8 mouse cellular contexts compared by ENCODE assay signal in the genomic region with DNA sequence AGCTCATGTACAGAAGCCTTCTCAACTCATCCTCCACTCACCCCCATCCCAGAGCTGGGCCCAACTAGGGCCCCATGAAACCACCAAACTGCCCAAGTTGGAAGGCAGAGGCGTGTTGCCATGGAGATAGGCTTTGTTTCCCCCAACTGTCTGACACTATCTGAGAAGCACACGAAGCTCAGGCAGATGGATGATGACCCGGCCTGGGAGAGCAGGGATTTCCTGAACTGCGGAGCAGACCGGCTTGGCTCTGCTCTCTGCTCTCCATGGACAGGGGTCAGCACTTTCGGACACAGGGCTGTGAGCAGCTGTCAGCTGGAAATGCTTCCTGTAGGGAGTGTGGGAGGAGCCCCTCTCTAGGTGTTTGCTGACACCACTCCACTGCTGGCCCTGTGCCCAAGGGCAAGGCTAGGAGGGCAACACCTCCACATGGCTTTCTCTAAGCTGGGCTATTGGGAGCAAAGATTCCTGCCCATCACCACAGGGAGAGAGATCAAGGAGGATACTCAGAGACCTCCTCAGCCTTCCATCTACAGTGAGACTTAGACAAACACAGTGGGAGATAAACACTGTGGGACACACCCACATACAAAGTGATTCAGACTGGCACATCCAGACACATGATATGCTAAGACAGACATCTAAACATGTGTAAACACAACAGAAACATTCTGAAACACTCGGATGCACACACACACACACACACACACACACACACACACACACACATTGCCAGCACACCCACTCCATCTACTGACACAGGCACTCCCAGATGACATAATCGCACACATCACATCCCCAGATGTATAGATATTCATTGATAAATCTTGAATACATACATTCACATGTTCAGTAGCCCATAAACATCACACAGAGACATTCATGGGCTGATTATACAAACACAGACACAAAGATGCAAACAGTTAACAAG. TPM values are rescaled to one million over a fixed set of nuclear protein-coding genes. Genes with fewer than 3 reads are reported as not detected.
DNase-seq lines count a peak whose midpoint lies in the region; ATAC-seq and TF ChIP-seq lines count a peak whose summit lies in the region.

No protein-coding gene starts in this region.

- peak overlapping the region; percentile 51 for H3K27ac ChIP-seq in forebrain, embryonic 10.5 days
- H3K27ac ChIP-seq in forebrain, embryonic 14.5 days (ENCODE audit: low read depth, low read length) = no peak overlapping the region
- H3K27ac ChIP-seq in heart, postnatal 0 days (ENCODE audit: low read depth) = peak overlapping the region; percentile 52; the same call in 1 of the 2 replicates
- H3K27ac ChIP-seq in liver, embryonic 12.5 days = no peak overlapping the region
- no peak overlapping the region for H3K27ac ChIP-seq in stomach, embryonic 14.5 days (ENCODE audit: low read length)

- WGBS in forebrain, embryonic 10.5 days = 42% methylated on average over 8 of the region's 8 CpGs
- 32% methylated on average over 8 of the region's 8 CpGs for WGBS in forebrain, embryonic 14.5 days
- WGBS in heart, postnatal 0 days = 20% methylated on average over 8 of the region's 8 CpGs
- 18% methylated on average over 8 of the region's 8 CpGs for WGBS in liver, embryonic 12.5 days (ENCODE audit: insufficient replicate concordance)
- 21% methylated on average over 8 of the region's 8 CpGs for WGBS in stomach, embryonic 14.5 days

- intact Hi-C loops in gastrocnemius, postnatal 36 days (cut with DNase I) = no loop called here

- no peak overlapping the region for H3K4me2 ChIP-seq in forebrain, embryonic 14.5 days (ENCODE audit: low read length)
- H3K4me2 ChIP-seq in heart, postnatal 0 days (ENCODE audit: low read depth, low read length) = no peak overlapping the region
- peak overlapping the region; percentile 35 for H3K4me2 ChIP-seq in liver, embryonic 12.5 days
- no peak overlapping the region for H3K4me2 ChIP-seq in stomach, embryonic 14.5 days (replicated peaks; ENCODE audit: low read depth, low read length)

- no peaks in the 10 kb centered on the region for H3K9me3 ChIP-seq in forebrain, embryonic 10.5 days
- no peaks in the 10 kb centered on the region for H3K9me3 ChIP-seq in forebrain, embryonic 14.5 days (replicated peaks; ENCODE audit: control insufficient read depth, low read length)
- H3K9me3 ChIP-seq in heart, postnatal 0 days (replicated peaks; ENCODE audit: control insufficient read depth, low read length) = no peaks in the 10 kb centered on the region
- no peaks in the 10 kb centered on the region for H3K9me3 ChIP-seq in liver, embryonic 12.5 days (replicated peaks)
- no peaks in the 10 kb centered on the region for H3K9me3 ChIP-seq in stomach, embryonic 14.5 days (ENCODE audit: control insufficient read depth, low read depth, low read length)

- ATAC-seq in forebrain, embryonic 14.5 days = no peak
- ATAC-seq in activated CD4-positive, CD25-positive, alpha-beta regulatory T cell, adult 4 months = peak; percentile 54
- ATAC-seq in heart, postnatal 0 days (ENCODE audit: insufficient read depth, low read depth) = peak; percentile 76
- peak; percentile 81 for ATAC-seq in liver, embryonic 12.5 days
- ATAC-seq in stomach, embryonic 14.5 days (ENCODE audit: insufficient number of reproducible peaks, insufficient read depth, low FRiP score, low read depth) = peak; percentile 49; the same call in 1 of the 2 replicates

- peaks cover 49% of the 10 kb centered on the region for H3K4me1 ChIP-seq in forebrain, embryonic 10.5 days
- peaks cover 5% of the 10 kb centered on the region; the same call in 1 of the 2 replicates for H3K4me1 ChIP-seq in forebrain, embryonic 14.5 days (ENCODE audit: control insufficient read depth, insufficient read depth, low read length)
- peaks cover 11% of the 10 kb centered on the region for H3K4me1 ChIP-seq in heart, postnatal 0 days (ENCODE audit: control insufficient read depth, insufficient read depth)
- peaks cover 33% of the 10 kb centered on the region for H3K4me1 ChIP-seq in liver, embryonic 12.5 days
- H3K4me1 ChIP-seq in stomach, embryonic 14.5 days (ENCODE audit: control insufficient read depth, insufficient read depth, low read length) = peaks cover 10% of the 10 kb centered on the region

- peaks cover 19% of the 10 kb centered on the region for H3K27me3 ChIP-seq in forebrain, embryonic 10.5 days (ENCODE audit: poor library complexity, severe bottlenecking)
- no peaks in the 10 kb centered on the region for H3K27me3 ChIP-seq in forebrain, embryonic 14.5 days (replicated peaks; ENCODE audit: control insufficient read depth, insufficient read depth, low read length)
- peaks cover 23% of the 10 kb centered on the region; the same call in 1 of the 2 replicates for H3K27me3 ChIP-seq in heart, postnatal 0 days (ENCODE audit: control insufficient read depth, insufficient read depth, low read length)
- peaks cover 20% of the 10 kb centered on the region for H3K27me3 ChIP-seq in liver, embryonic 12.5 days (replicated peaks)
- H3K27me3 ChIP-seq in stomach, embryonic 14.5 days (ENCODE audit: control insufficient read depth, insufficient read depth, low read length) = no peaks in the 10 kb centered on the region

- no peak overlapping the region for H3K4me3 ChIP-seq in forebrain, embryonic 10.5 days
- H3K4me3 ChIP-seq in forebrain, embryonic 14.5 days (ENCODE audit: low read depth, low read length) = no peak overlapping the region
- no peak overlapping the region for H3K4me3 ChIP-seq in heart, postnatal 0 days (ENCODE audit: low read depth, low read length)
- no peak overlapping the region for H3K4me3 ChIP-seq in liver, embryonic 12.5 days
- no peak overlapping the region for H3K4me3 ChIP-seq in stomach, embryonic 14.5 days (ENCODE audit: low read depth, low read length)

- DNase-seq in forebrain, embryonic 10.5 days (ENCODE audit: extremely low spot score, low spot score) = no peak
- DNase-seq in forebrain, embryonic 14.5 days (ENCODE audit: low spot score) = no peak
- DNase-seq in heart, postnatal 0 days (ENCODE audit: low spot score) = peak; percentile 72
- DNase-seq in cerebellum, postnatal 10 days = no peak
- DNase-seq in gastrocnemius, postnatal 36 days = no peak

- H3K36me3 ChIP-seq in forebrain, embryonic 10.5 days (replicated peaks) = no peaks in the 10 kb centered on the region
- no peaks in the 10 kb centered on the region for H3K36me3 ChIP-seq in forebrain, embryonic 14.5 days (ENCODE audit: control insufficient read depth, insufficient read depth, low read length)
- no peaks in the 10 kb centered on the region for H3K36me3 ChIP-seq in heart, postnatal 0 days (replicated peaks; ENCODE audit: control insufficient read depth, insufficient read depth, low read length)
- H3K36me3 ChIP-seq in liver, embryonic 12.5 days = no peaks in the 10 kb centered on the region
- no peaks in the 10 kb centered on the region for H3K36me3 ChIP-seq in stomach, embryonic 14.5 days (ENCODE audit: control insufficient read depth, insufficient read depth, low read length)

- TF ChIP-seq CTCF in heart, postnatal 0 days (IDR thresholded peaks at IDR 0.05; ENCODE audit: low read depth) = no peak

- TF ChIP-seq EP300 in heart, postnatal 0 days (IDR thresholded peaks at IDR 0.05; ENCODE audit: low read depth) = no peak

- H3K9ac ChIP-seq in forebrain, embryonic 14.5 days (ENCODE audit: low read length) = no peak overlapping the region
- no peak overlapping the region for H3K9ac ChIP-seq in heart, postnatal 0 days (replicated peaks; ENCODE audit: low read depth, low read length)
- no peak overlapping the region for H3K9ac ChIP-seq in liver, embryonic 12.5 days
- no peak overlapping the region for H3K9ac ChIP-seq in stomach, embryonic 14.5 days (replicated peaks; ENCODE audit: low read depth, low read length)

RNA-seq across cellular contexts. Expression of gene C77080, which starts 4.5 kb away (rescaled TPM):
- polyA plus RNA-seq in forebrain, embryonic 10.5 days (2016; fragmentation: Nextera tagmentation; extraction: Ambion mirVana) = 3.3 and 3.9 TPM in 2 replicates
- 3.6 and 4.2 TPM in 2 replicates for polyA plus RNA-seq in forebrain, embryonic 14.5 days (2014; fragmentation: Nextera tagmentation; extraction: Ambion mirVana)
- under 1 TPM; 0.20 TPM for polyA plus RNA-seq in activated CD4-positive, CD25-positive, alpha-beta regulatory T cell, adult 4 months (2017; shearing (Covaris generic))
- 7.8 and 9.0 TPM in 2 replicates for total RNA-seq in heart, postnatal 0 days (2014; rRNA removed; ENCODE audit: low replicate concordance)
- 0.77 and 0.78 TPM in 2 replicates for polyA plus RNA-seq in heart, postnatal 0 days (2015; fragmentation: Nextera tagmentation; extraction: Ambion mirVana)
- 0.72 and 0.92 TPM in 2 replicates for polyA plus RNA-seq in liver, embryonic 12.5 days (2016; fragmentation: Nextera tagmentation; extraction: Ambion mirVana)
- polyA plus RNA-seq in stomach, embryonic 14.5 days (2014; fragmentation: Nextera tagmentation; extraction: Ambion mirVana) = 6.8 and 8.0 TPM in 2 replicates
- 1 to 10 TPM; 1.7 to 1.9 TPM for total RNA-seq in gastrocnemius, postnatal 36 days (2021)

RNA-seq across cellular contexts. Expression of gene Sync, which starts 30.7 kb away (rescaled TPM):
- 0.41 and 0.50 TPM in 2 replicates for polyA plus RNA-seq in forebrain, embryonic 10.5 days (2016; fragmentation: Nextera tagmentation; extraction: Ambion mirVana)
- polyA plus RNA-seq in forebrain, embryonic 14.5 days (2014; fragmentation: Nextera tagmentation; extraction: Ambion mirVana) = 0.14 and 0.24 TPM in 2 replicates
- under 1 TPM; 0.46 to 0.48 TPM for polyA plus RNA-seq in activated CD4-positive, CD25-positive, alpha-beta regulatory T cell, adult 4 months (2017; shearing (Covaris generic))
- 1.4 and 1.9 TPM in 2 replicates for total RNA-seq in heart, postnatal 0 days (2014; rRNA removed; ENCODE audit: low replicate concordance)
- polyA plus RNA-seq in heart, postnatal 0 days (2015; fragmentation: Nextera tagmentation; extraction: Ambion mirVana) = 3.4 and 3.8 TPM in 2 replicates
- 0.13 and 0.24 TPM in 2 replicates for polyA plus RNA-seq in liver, embryonic 12.5 days (2016; fragmentation: Nextera tagmentation; extraction: Ambion mirVana)
- polyA plus RNA-seq in stomach, embryonic 14.5 days (2014; fragmentation: Nextera tagmentation; extraction: Ambion mirVana) = 1.7 and 1.9 TPM in 2 replicates
- total RNA-seq in gastrocnemius, postnatal 36 days (2021) = 10 to 100 TPM; 38.3 to 44.9 TPM

Comparison
In these comparisons a context has a peak if more than half of its experiments do, and no peak if none do; other contexts are left out.
1. H3K27ac ChIP-seq: peak in forebrain, embryonic 10.5 days (single experiment) and heart, postnatal 0 days (single experiment); none in forebrain, embryonic 14.5 days (single experiment), liver, embryonic 12.5 days (single experiment) and stomach, embryonic 14.5 days (single experiment).